Mouse (Mus musculus) forebrain, embryonic 11.5 days (tissue): ENCODE measurements around the gene Gm9958. TPM values are rescaled to one million over a fixed set of nuclear protein-coding genes. Genes with fewer than 3 reads are reported as not detected.

Experiments used
- ATAC-seq: fragments of 200-750 bp; cut with Nextera tagmentation; replicated peaks from 2 replicates; pipeline ENCODE4 v1.8.0; 2017; ENCODE audit warnings: moderate TSS enrichment; ENCODE audit not compliant: low FRiP score
- DNase-seq: peaks from one replicate; pipeline ENCODE4 v3.0.0-alpha.2; 2017; ENCODE audit warnings: low spot score
- H3K27ac ChIP-seq: fragments of 300-500 bp; sonication (generic); 2 replicates; pipeline ENCODE4 v1.5.1; 2014; ENCODE audit warnings: low read depth, low read length
- H3K27me3 ChIP-seq: fragments of 300-500 bp; sonication (generic); 2 replicates; pipeline ENCODE4 v1.6.1; 2014; ENCODE audit warnings: mild to moderate bottlenecking, low read length, mixed read lengths; ENCODE audit not compliant: control insufficient read depth, insufficient read depth
- H3K36me3 ChIP-seq: fragments of 300-500 bp; sonication (generic); 2 replicates; pipeline ENCODE4 v1.6.1; 2014; ENCODE audit warnings: mild to moderate bottlenecking, low read length, moderate library complexity, mixed read lengths; ENCODE audit not compliant: control insufficient read depth, insufficient read depth
- H3K4me1 ChIP-seq: fragments of 300-500 bp; sonication (generic); replicated peaks from 2 replicates; pipeline ENCODE4 v1.6.1; 2014; ENCODE audit warnings: low read length, mixed read lengths; ENCODE audit not compliant: control insufficient read depth, insufficient read depth
- H3K4me2 ChIP-seq: fragments of 300-500 bp; sonication (generic); 2 replicates; pipeline ENCODE4 v1.6.1; 2014; ENCODE audit warnings: low read depth, mild to moderate bottlenecking, low read length, moderate library complexity, mixed read lengths; ENCODE audit not compliant: severe bottlenecking
- H3K4me3 ChIP-seq: fragments of 300-500 bp; sonication (generic); 2 replicates; pipeline ENCODE4 v1.5.1; 2014; ENCODE audit warnings: low read depth, low read length
- H3K9ac ChIP-seq: fragments of 300-500 bp; sonication (generic); 2 replicates; pipeline ENCODE4 v1.6.1; 2014; ENCODE audit warnings: low read length
- H3K9me3 ChIP-seq: fragments of 300-500 bp; sonication (generic); 2 replicates; pipeline ENCODE4 v1.6.1; 2016; ENCODE audit warnings: low read length, mixed read lengths; ENCODE audit not compliant: control insufficient read depth
- WGBS: fragments of 180-500 bp; shearing (Covaris S2); extraction: QIAGEN DNeasy Blood & Tissue Kit; methylation state at CpG from one replicate; pipeline ENCODE4 v1.1.7; 2014; 5-methylcytosine and 5-hydroxymethylcytosine counted together
- polyA plus RNA-seq: library from polyadenylated mRNA; unstranded; fragments of >200 nt; fragmentation: Nextera tagmentation; extraction: Ambion mirVana; gene quantifications from 2 replicates; pipeline ENCODE4 v1.2.1, GENCODE M21; 2014

Gm9958 gene
- polyA plus RNA-seq, 1 experiment from 2014 or later = 8.8 TPM

DNA sequence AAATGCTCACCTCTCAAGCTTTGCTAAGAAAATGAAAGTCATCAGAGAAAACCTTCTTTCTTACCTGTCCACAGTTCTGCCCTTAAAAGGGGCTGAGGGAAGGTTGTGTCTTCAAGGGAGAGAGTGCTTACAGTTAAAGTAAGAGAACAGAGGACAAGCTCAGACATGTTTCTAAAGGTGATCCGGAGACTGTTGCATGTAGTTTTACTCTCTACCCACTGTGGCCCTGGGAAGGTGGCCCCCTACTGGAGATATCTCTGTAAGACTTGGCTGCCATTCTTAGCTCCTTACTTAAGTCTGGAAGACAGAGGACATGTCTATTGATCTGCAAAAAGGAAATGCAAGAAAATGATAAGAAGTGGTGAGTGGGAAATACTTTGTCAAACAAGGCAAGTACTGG, 16.1 kb downstream of the Gm9958 start:
- WGBS = 57% methylated on average over 1 of the region's 1 CpGs
- ATAC-seq = no peak
- no peaks in the 10 kb centered on the region for H3K4me1 ChIP-seq
- no peaks in the 10 kb centered on the region for H3K9me3 ChIP-seq
- no peak overlapping the region for H3K4me3 ChIP-seq
- no peak overlapping the region for H3K9ac ChIP-seq
- H3K27ac ChIP-seq = no peak overlapping the region
- H3K36me3 ChIP-seq = no peaks in the 10 kb centered on the region
- DNase-seq = no peak
- H3K27me3 ChIP-seq = no peaks in the 10 kb centered on the region
- no peak overlapping the region for H3K4me2 ChIP-seq

- Histone ChIP-seq H3K4me1 (no peaks in the 10 kb centered on the region), H3K4me2 (no peak overlapping the region), H3K4me3 (no peak overlapping the region), H3K27ac (no peak overlapping the region), H3K9me3 (no peaks in the 10 kb centered on the region), H3K36me3 (no peaks in the 10 kb centered on the region), H3K9ac (no peak overlapping the region), H3K27me3 (no peaks in the 10 kb centered on the region)
- WGBS = 70% methylated on average over 5 of the region's 5 CpGs
- DNase-seq (no peak), ATAC-seq (no peak)
Measured at GRCm38 (mm10) chr5:90393764-90394163, 26.8 kb downstream of the Gm9958 start.

- ATAC-seq (no peak), DNase-seq (no peak)
- H3K4me3 ChIP-seq = no peak overlapping the region
- no peak overlapping the region for H3K4me2 ChIP-seq
- no peaks in the 10 kb centered on the region for H3K36me3 ChIP-seq
- H3K4me1 ChIP-seq = no peaks in the 10 kb centered on the region
- H3K9me3 ChIP-seq = no peaks in the 10 kb centered on the region
- no peak overlapping the region for H3K27ac ChIP-seq
- 81% methylated on average over 4 of the region's 4 CpGs for WGBS
- no peak overlapping the region for H3K9ac ChIP-seq
- no peaks in the 10 kb centered on the region for H3K27me3 ChIP-seq
Measured at GRCm38 (mm10) chr5:90394322-90394721, 27.3 kb downstream of the Gm9958 start.

GRCm38 (mm10) chr5:90396817-90397216, 29.8 kb downstream of the Gm9958 start:
- H3K9me3 ChIP-seq = no peaks in the 10 kb centered on the region
- 89% methylated on average over 4 of the region's 4 CpGs for WGBS
- no peak for ATAC-seq
- no peak overlapping the region for H3K9ac ChIP-seq
- no peak overlapping the region for H3K27ac ChIP-seq
- no peaks in the 10 kb centered on the region for H3K36me3 ChIP-seq
- no peak for DNase-seq
- H3K4me2 ChIP-seq = no peak overlapping the region
- no peaks in the 10 kb centered on the region for H3K27me3 ChIP-seq
- no peaks in the 10 kb centered on the region for H3K4me1 ChIP-seq
- H3K4me3 ChIP-seq = no peak overlapping the region

DNA sequence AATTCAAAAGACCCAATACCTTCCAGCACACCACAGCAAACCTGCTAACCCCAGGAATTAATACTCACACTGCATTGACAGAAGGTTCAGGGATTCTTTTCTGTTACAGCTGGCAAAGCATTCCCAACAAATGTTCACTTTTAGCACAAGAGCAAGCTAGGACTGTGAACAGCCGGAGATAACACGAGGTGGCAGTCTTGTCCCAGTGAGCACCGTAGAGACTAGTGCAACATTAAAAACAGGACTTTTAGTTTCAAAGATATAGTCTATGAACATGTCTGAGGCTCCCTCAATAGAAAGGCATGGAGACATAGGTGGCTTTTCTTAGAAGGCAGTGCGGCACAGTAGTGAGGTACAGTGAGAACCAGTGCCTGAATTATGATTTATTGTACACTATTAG, 38.2 kb downstream of the Gm9958 start:
- Histone ChIP-seq H3K27me3 (no peaks in the 10 kb centered on the region), H3K4me3 (no peak overlapping the region), H3K9me3 (no peaks in the 10 kb centered on the region), H3K27ac (no peak overlapping the region), H3K4me2 (no peak overlapping the region), H3K9ac (no peak overlapping the region), H3K36me3 (no peaks in the 10 kb centered on the region), H3K4me1 (no peaks in the 10 kb centered on the region)
- 90% methylated on average over 4 of the region's 4 CpGs for WGBS
- ATAC-seq (no peak), DNase-seq (no peak)

DNA sequence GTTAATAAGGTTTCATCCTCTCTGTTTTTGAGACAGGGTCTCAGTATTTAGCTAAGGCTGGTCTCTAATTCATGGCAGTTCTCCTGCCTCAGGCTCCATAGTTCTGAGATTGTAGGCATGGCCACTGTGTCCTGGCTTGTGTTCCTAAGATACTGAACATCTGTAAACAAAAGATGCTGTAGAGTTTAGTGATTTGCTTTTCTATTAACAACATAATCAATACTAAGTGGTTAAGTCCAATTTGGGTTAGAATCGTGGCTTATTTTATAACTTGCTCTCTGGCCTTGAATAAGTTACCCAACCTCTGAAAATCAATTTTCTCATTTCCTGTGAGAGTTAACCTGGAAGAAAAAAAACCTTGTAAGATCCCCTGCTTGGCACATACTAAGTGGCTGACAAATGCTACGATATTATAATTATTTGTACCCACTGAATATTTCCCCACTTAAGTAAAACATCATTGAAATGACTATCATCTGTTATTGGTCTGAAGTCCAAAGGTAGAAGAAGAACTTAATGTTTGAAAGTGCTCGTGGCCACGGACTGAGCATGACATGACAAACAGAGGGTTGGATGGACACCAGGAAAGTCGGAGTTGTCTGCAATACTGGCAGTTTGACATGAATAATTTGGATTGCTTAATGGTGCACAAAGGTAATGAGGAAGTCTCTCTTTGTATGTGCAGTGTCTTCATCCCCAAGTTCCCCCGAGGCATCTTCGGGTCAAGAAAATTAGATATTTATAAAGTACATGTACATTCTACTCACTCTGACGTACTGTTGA, 47.3 kb downstream of the Gm9958 start:
- H3K36me3 ChIP-seq = no peaks in the 10 kb centered on the region
- H3K4me1 ChIP-seq = no peaks in the 10 kb centered on the region
- no peak overlapping the region for H3K4me3 ChIP-seq
- DNase-seq = no peak
- 83% methylated on average over 8 of the region's 8 CpGs for WGBS
- no peak overlapping the region for H3K4me2 ChIP-seq
- no peak overlapping the region for H3K27ac ChIP-seq
- H3K9ac ChIP-seq = no peak overlapping the region
- H3K9me3 ChIP-seq = no peaks in the 10 kb centered on the region
- ATAC-seq = no peak
- no peaks in the 10 kb centered on the region for H3K27me3 ChIP-seq

DNA sequence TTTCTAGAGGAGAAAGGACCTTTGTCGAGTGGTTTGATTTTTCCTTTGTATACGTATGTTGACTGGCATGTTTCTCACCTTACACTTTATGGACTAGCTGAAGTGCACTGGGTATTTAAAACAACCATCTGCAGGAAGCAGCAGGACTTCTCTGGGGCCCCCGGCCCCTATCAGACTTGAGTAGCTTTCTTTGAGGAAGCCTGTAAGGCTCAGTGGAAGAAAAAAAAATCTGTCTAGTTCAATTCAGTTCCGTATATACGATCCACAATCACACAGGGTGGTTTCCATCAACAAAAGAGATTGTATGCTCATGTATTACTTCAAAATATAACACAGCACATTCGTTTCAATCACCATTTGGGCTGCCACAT, 47.9 kb downstream of the Gm9958 start:
- no peak for ATAC-seq
- DNase-seq = no peak
- no peaks in the 10 kb centered on the region for H3K27me3 ChIP-seq
- H3K9ac ChIP-seq = no peak overlapping the region
- no peaks in the 10 kb centered on the region for H3K36me3 ChIP-seq
- no peaks in the 10 kb centered on the region for H3K4me1 ChIP-seq
- no peaks in the 10 kb centered on the region for H3K9me3 ChIP-seq
- H3K27ac ChIP-seq = no peak overlapping the region
- WGBS = 66% methylated on average over 6 of the region's 6 CpGs
- no peak overlapping the region for H3K4me2 ChIP-seq
- H3K4me3 ChIP-seq = no peak overlapping the region

Other genes with a start within 250 kb of the Gm9958 start
- 30.8 and 32.3 TPM in 2 replicates for gene Cox18, start 143.2 kb upstream of the Gm9958 start, polyA plus RNA-seq
- 31.1 and 32.9 TPM in 2 replicates for gene Ankrd17, start 627 bp upstream of the Gm9958 start, polyA plus RNA-seq
- gene Alb, start 93.7 kb downstream of the Gm9958 start, polyA plus RNA-seq = not detected in 2 replicates
- gene Afp, start 123.5 kb downstream of the Gm9958 start, polyA plus RNA-seq = 0.29 TPM in 1 of 2 replicates, not detected in the other
- not detected in 2 replicates for gene Afm, start 151.7 kb downstream of the Gm9958 start, polyA plus RNA-seq
- gene 5830473C10Rik, start 193.9 kb downstream of the Gm9958 start, polyA plus RNA-seq = not detected in 2 replicates